Mouse (Mus musculus): Measurements from ENCODE around the gene Ugt1a9.

DNA sequence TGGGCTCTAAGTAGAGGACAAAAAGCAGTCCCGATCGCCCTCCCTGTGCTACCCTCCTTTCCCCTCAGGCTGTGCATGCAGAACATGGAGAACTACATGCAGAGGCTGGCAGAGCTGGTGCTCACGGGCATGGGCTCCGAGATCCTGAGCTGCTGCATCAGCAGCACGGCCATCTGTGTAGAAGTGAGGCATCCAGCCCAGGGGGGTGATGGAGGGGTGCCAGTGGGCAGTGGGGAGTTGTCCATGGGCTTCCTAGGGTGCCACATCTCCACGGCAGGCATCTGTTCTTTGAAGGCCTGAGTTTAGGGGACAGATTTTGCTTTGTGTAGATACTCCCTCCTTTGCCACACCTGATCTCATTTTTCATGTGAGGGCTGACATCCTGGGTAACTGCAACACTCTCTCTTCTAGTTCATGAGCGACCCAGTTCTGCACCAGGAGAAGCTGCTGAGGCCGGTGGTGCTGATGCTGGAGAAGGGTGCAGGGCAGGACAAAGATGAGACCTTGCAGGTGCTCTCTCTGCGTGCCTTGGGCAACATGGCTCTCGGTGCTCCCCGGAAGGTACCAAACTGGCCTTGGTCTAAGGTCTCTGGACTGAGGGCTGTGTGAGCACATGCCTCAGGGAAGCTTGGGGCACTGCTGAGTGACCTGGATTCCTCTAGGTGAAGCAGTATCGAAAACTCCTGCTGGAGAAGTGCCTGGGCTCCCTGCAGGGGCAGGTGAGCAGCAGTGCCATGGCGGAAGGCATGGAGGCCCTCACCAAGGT is 185.6 kb downstream of the Ugt1a9 start:
- TF ChIP-seq CTCF (IDR thresholded peaks at IDR 0.05; ENCODE audit: low read depth): no peak
- TF ChIP-seq EP300 (IDR thresholded peaks at IDR 0.05; ENCODE audit: low read depth): no peak

Measured in liver, embryonic 14.5 days (tissue).